In the genomic region with DNA sequence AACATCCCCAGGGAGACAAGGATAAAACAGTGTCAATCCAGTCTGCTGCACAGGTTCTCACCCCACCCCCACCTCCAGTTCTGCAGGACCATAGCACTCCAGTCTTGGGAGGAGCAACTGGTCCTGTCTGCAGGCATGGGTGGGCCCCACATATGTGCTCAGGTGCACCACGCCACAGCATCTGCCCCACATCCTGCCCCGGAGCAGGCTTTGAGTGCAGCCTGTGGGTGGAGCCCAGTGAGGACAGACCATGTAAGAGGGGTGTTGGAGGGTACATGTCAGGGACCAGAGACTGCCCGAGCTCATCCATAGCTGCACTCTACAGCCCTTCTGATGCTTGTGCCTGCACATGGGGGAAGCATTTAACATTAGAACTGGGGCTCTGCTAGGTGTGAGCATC, we compare ENCODE assay signal across 14 mouse cellular contexts. TPM values are rescaled to one million over a fixed set of nuclear protein-coding genes. Genes with fewer than 3 reads are reported as not detected.
"Had no signal": no experiment of that assay in that cellular context is flagged by ENCODE, and none has a peak within 500 bp of the region (broad histone marks: within the 10 kb centered on the region; RNA-seq: fewer than 3 reads in every experiment).

No protein-coding gene starts in this region.

- H3K4me3 ChIP-seq: limb, embryonic 15.5 days; liver, embryonic 12.5 days; midbrain, embryonic 15.5 days; neural tube, embryonic 13.5 days had no signal

- H3K4me1 ChIP-seq: liver, embryonic 12.5 days; midbrain, embryonic 15.5 days had no signal

- H3K4me2 ChIP-seq: limb, embryonic 15.5 days; liver, embryonic 12.5 days; lung, embryonic 14.5 days; midbrain, embryonic 11.5 days; midbrain, embryonic 15.5 days; neural tube, embryonic 13.5 days had no signal

- H3K9me3 ChIP-seq: limb, embryonic 15.5 days; liver, embryonic 12.5 days; midbrain, embryonic 15.5 days; neural tube, embryonic 13.5 days had no signal

- DNase-seq: kidney, adult 11 months; kidney, adult 9 months; kidney, postnatal 36 days; left cerebral cortex, postnatal 4 days; lung, embryonic 14.5 days; lung, postnatal 10 days; right cerebral cortex, adult 18-20 months; right cerebral cortex, postnatal 25 days had no signal

- H3K27me3 ChIP-seq: limb, embryonic 15.5 days; liver, embryonic 12.5 days; midbrain, embryonic 15.5 days; neural tube, embryonic 13.5 days had no signal

- ATAC-seq: liver, embryonic 12.5 days; midbrain, embryonic 15.5 days had no signal

- H3K36me3 ChIP-seq: limb, embryonic 15.5 days; liver, embryonic 12.5 days; midbrain, embryonic 15.5 days; neural tube, embryonic 13.5 days had no signal

- H3K27ac ChIP-seq: kidney, postnatal 0 days; limb, embryonic 15.5 days; liver, embryonic 12.5 days; midbrain, embryonic 15.5 days; neural tube, embryonic 13.5 days had no signal

- H3K9ac ChIP-seq: limb, embryonic 15.5 days; liver, embryonic 12.5 days; lung, embryonic 14.5 days; midbrain, embryonic 15.5 days; neural tube, embryonic 13.5 days had no signal

RNA-seq across cellular contexts. Expression of a gene that starts 34.0 kb away (rescaled TPM):
- polyA plus RNA-seq: liver, embryonic 12.5 days had no signal
